Mouse (Mus musculus): Measurements from ENCODE around the gene Pnliprp1.

- TF ChIP-seq GATA1 (IDR thresholded peaks at IDR 0.05; ENCODE audit: borderline replicate concordance, low read length) (no peak), FLI1 (IDR thresholded peaks at IDR 0.05; ENCODE audit: low read length) (no peak)
Observed at GRCm38 (mm10) chr19:58789194-58789593, 60.5 kb downstream of the Pnliprp1 start.

Measured in megakaryocyte, embryonic 14.5 days (primary cell).